Mouse (Mus musculus): ENCODE measurements around the gene Tfap2e.

Tfap2e gene

GRCm38 (mm10) chr4:126736001-126736414 lies at the start of gene Tfap2e:
Tfap2e (minus strand) TSS chr4:126736240.
- DNase-seq (ENCODE audit: low spot score) = peak; percentile 73

- no peak for DNase-seq (ENCODE audit: low spot score)
Measured at GRCm38 (mm10) chr4:126782996-126783395, 47.0 kb upstream of the Tfap2e start.

- no peak for DNase-seq (ENCODE audit: low spot score)
Measured at GRCm38 (mm10) chr4:126782512-126782911, 46.5 kb upstream of the Tfap2e start.

GRCm38 (mm10) chr4:126781871-126782270 lies 45.8 kb upstream of the Tfap2e start:
- no peak for DNase-seq (ENCODE audit: low spot score)

GRCm38 (mm10) chr4:126779826-126780775 lies 44.1 kb upstream of the Tfap2e start:
- no peak for DNase-seq (ENCODE audit: low spot score)

- DNase-seq (ENCODE audit: low spot score) = no peak
Measured at GRCm38 (mm10) chr4:126779148-126779581, 43.1 kb upstream of the Tfap2e start.

- DNase-seq (ENCODE audit: low spot score) = no peak
Measured at GRCm38 (mm10) chr4:126775182-126775581, 39.1 kb upstream of the Tfap2e start.

GRCm38 (mm10) chr4:126773871-126774270 lies 37.8 kb upstream of the Tfap2e start:
- DNase-seq (ENCODE audit: low spot score) = no peak

- no peak for DNase-seq (ENCODE audit: low spot score)
Measured at GRCm38 (mm10) chr4:126770831-126771230, 34.8 kb upstream of the Tfap2e start.

GRCm38 (mm10) chr4:126769800-126770563 lies 33.9 kb upstream of the Tfap2e start:
- no peak for DNase-seq (ENCODE audit: low spot score)

GRCm38 (mm10) chr4:126763483-126763882 lies 27.4 kb upstream of the Tfap2e start:
- DNase-seq (ENCODE audit: low spot score) = no peak

GRCm38 (mm10) chr4:126762586-126763359 lies 26.7 kb upstream of the Tfap2e start:
- DNase-seq (ENCODE audit: low spot score) = no peak

- DNase-seq (ENCODE audit: low spot score) = no peak
Measured at GRCm38 (mm10) chr4:126759435-126759834, 23.4 kb upstream of the Tfap2e start.

GRCm38 (mm10) chr4:126758299-126758698 lies 22.3 kb upstream of the Tfap2e start:
- no peak for DNase-seq (ENCODE audit: low spot score)

GRCm38 (mm10) chr4:126756766-126757165 lies 20.7 kb upstream of the Tfap2e start:
- no peak for DNase-seq (ENCODE audit: low spot score)

- DNase-seq (ENCODE audit: low spot score) = no peak
Measured at GRCm38 (mm10) chr4:126754736-126755374, 18.8 kb upstream of the Tfap2e start.

GRCm38 (mm10) chr4:126754231-126754611 lies 18.2 kb upstream of the Tfap2e start:
- DNase-seq (ENCODE audit: low spot score) = no peak

GRCm38 (mm10) chr4:126753268-126754230 lies 17.5 kb upstream of the Tfap2e start, which contains the start of the genes Ncdn and AU040320:
Ncdn (minus strand) TSS chr4:126753438.
AU040320 (plus strand) TSS chr4:126753544.
- DNase-seq (ENCODE audit: low spot score) = peak; percentile 97

- DNase-seq (ENCODE audit: low spot score) = peak; percentile 60
Measured at GRCm38 (mm10) chr4:126752608-126753141, 16.6 kb upstream of the Tfap2e start.

Data from embryo, embryonic 10.5 days (tissue).